Mouse (Mus musculus) MEL (cell line): ENCODE data around the gene Pou2af1. TPM values are rescaled to one million over a fixed set of nuclear protein-coding genes. Genes with fewer than 3 reads are reported as not detected.

ENCODE experiments used
- DNase-seq: peaks from one replicate; pipeline ENCODE4 v3.0.0; 2011; ENCODE audit warnings: low read depth, low spot score
- H3K27ac ChIP-seq: 2 replicates; pipeline ENCODE4 v1.5.1; 2012; ENCODE audit warnings: low read depth, mild to moderate bottlenecking, control low read depth, low read length, moderate library complexity; ENCODE audit not compliant: control insufficient read depth
- H3K27me3 ChIP-seq, 2 experiments: fragments of 150-350 bp in 1 of 2; sonication (generic) in 1 of 2; 2 replicates each; pipeline ENCODE4 v1.6.1; 2012; ENCODE audit warnings: low read length in 2 of 2, mild to moderate bottlenecking in 2 of 2, improper control_type of control experiment in 1 of 2, moderate library complexity in 1 of 2; ENCODE audit not compliant: insufficient read depth in 2 of 2, control insufficient read depth in 1 of 2
- H3K36me3 ChIP-seq, 2 experiments: 2 replicates each; pipeline ENCODE4 v1.6.1; 2012 to 2014; ENCODE audit warnings: low read length in 2 of 2, improper control_type of control experiment in 1 of 2, inconsistent platforms in 1 of 2, mild to moderate bottlenecking in 1 of 2; ENCODE audit not compliant: insufficient read depth in 2 of 2, control insufficient read depth in 1 of 2
- H3K4me1 ChIP-seq, 2 experiments: fragments of 150-350 bp in 1 of 2; sonication (generic) in 1 of 2; 2 replicates each; pipeline ENCODE4 v1.6.1; 2012; ENCODE audit warnings: low read length in 2 of 2, improper control_type of control experiment in 1 of 2, mild to moderate bottlenecking in 1 of 2; ENCODE audit not compliant: insufficient read depth in 2 of 2, control insufficient read depth in 1 of 2
- H3K4me3 ChIP-seq, 2 experiments: fragments of 150-350 bp in 1 of 2; sonication (generic) in 1 of 2; 2 replicates each; pipeline ENCODE4 v1.5.1; 2012; ENCODE audit warnings: low read depth in 2 of 2, low read length in 2 of 2, mild to moderate bottlenecking in 2 of 2, moderate library complexity in 2 of 2, control low read depth in 1 of 2, improper control_type of control experiment in 1 of 2; ENCODE audit not compliant: control insufficient read depth in 1 of 2, insufficient read depth in 1 of 2
- H3K79me2 ChIP-seq: 2 replicates; pipeline ENCODE4 v1.6.1; 2012; ENCODE audit warnings: mild to moderate bottlenecking, low read length, moderate library complexity; ENCODE audit not compliant: control insufficient read depth, poor library complexity, insufficient read depth
- H3K9ac ChIP-seq: 2 replicates; pipeline ENCODE4 v1.6.1; 2012; ENCODE audit warnings: low read depth, mild to moderate bottlenecking, control low read depth, low read length, moderate library complexity; ENCODE audit not compliant: control insufficient read depth, poor library complexity, severe bottlenecking
- H3K9me3 ChIP-seq: fragments of 150-350 bp; sonication (generic); replicated peaks from 2 replicates; pipeline ENCODE4 v1.6.1; 2012; ENCODE audit warnings: mild to moderate bottlenecking, low read length, improper control_type of control experiment, moderate library complexity; ENCODE audit not compliant: insufficient read depth
- BHLHE40 ChIP-seq: IDR thresholded peaks from 2 replicates; pipeline ENCODE4 v1.6.1; 2012; ENCODE audit warnings: low read depth, mild to moderate bottlenecking, inconsistent platforms, low read length, improper control_type of control experiment, borderline replicate concordance
- CHD1 ChIP-seq: IDR thresholded peaks from 2 replicates; pipeline ENCODE4 v1.6.1; 2012; ENCODE audit warnings: low read depth, mild to moderate bottlenecking, inconsistent platforms, low read length, improper control_type of control experiment
- CTCF ChIP-seq, 3 experiments: IDR thresholded peaks in 2 of 3; conservative IDR thresholded peaks in 1 of 3; 2 replicates each; pipeline ENCODE4 v1.5.1; 2011 to 2012; ENCODE audit warnings: low read length in 3 of 3, low read depth in 2 of 3, mild to moderate bottlenecking in 2 of 3, improper control_type of control experiment in 1 of 3, inconsistent platforms in 1 of 3, mixed read lengths in 1 of 3, moderate library complexity in 1 of 3; ENCODE audit not compliant: control insufficient read depth in 1 of 3, insufficient read depth in 1 of 3, poor library complexity in 1 of 3, severe bottlenecking in 1 of 3
- E2F4 ChIP-seq: IDR thresholded peaks from 2 replicates; pipeline ENCODE4 v1.6.1; 2011; ENCODE audit warnings: low read depth, low read length, improper control_type of control experiment, borderline replicate concordance
- EP300 ChIP-seq, 2 experiments: IDR thresholded peaks; 2 replicates each; pipeline ENCODE4 v1.6.1; 2011; ENCODE audit warnings: improper control_type of control experiment in 2 of 2, low read length in 2 of 2, low read depth in 1 of 2, mild to moderate bottlenecking in 1 of 2
- ETS1 ChIP-seq: IDR thresholded peaks from 2 replicates; pipeline ENCODE4 v1.6.1; 2012; ENCODE audit warnings: low read depth, mild to moderate bottlenecking, inconsistent platforms, low read length, improper control_type of control experiment, moderate library complexity
- HCFC1 ChIP-seq: IDR thresholded peaks from 2 replicates; pipeline ENCODE4 v1.6.1; 2012; ENCODE audit warnings: low read depth, mild to moderate bottlenecking, inconsistent platforms, low read length, improper control_type of control experiment, moderate library complexity
- KAT2A ChIP-seq: conservative IDR thresholded peaks from 2 replicates; pipeline ENCODE4 v1.6.1; 2012; ENCODE audit warnings: low read depth, low read length, improper control_type of control experiment, inconsistent platforms
- MAFK ChIP-seq: IDR thresholded peaks from 2 replicates; pipeline ENCODE4 v1.6.1; 2011; ENCODE audit warnings: low read depth, mild to moderate bottlenecking, low read length, improper control_type of control experiment, borderline replicate concordance
- MAX ChIP-seq: IDR thresholded peaks from 2 replicates; pipeline ENCODE4 v1.6.1; 2011; ENCODE audit warnings: low read length, improper control_type of control experiment
- MYB ChIP-seq: IDR thresholded peaks from 2 replicates; pipeline ENCODE4 v1.6.1; 2011; ENCODE audit warnings: mild to moderate bottlenecking, low read depth, low read length, improper control_type of control experiment
- MYC ChIP-seq: IDR thresholded peaks from 2 replicates; pipeline ENCODE4 v1.6.1; 2011; ENCODE audit warnings: low read depth, mild to moderate bottlenecking, low read length, improper control_type of control experiment, moderate library complexity
- NRF1 ChIP-seq: IDR thresholded peaks from 2 replicates; pipeline ENCODE4 v1.6.1; 2014; ENCODE audit warnings: low read depth, mild to moderate bottlenecking, inconsistent platforms, low read length, improper control_type of control experiment, moderate library complexity; ENCODE audit not compliant: poor library complexity, insufficient read depth, severe bottlenecking
- SMC3 ChIP-seq: IDR thresholded peaks from 2 replicates; pipeline ENCODE4 v1.6.1; 2011; ENCODE audit warnings: low read depth, low read length, improper control_type of control experiment
- TBP ChIP-seq: IDR thresholded peaks from 2 replicates; pipeline ENCODE4 v1.8.0; 2011; ENCODE audit warnings: low read depth, low read length, improper control_type of control experiment
- USF1 ChIP-seq: IDR thresholded peaks from 2 replicates; pipeline ENCODE4 v1.6.1; 2014; ENCODE audit warnings: low read depth, mild to moderate bottlenecking, inconsistent platforms, low read length, improper control_type of control experiment, moderate library complexity
- ZC3H11A ChIP-seq: IDR thresholded peaks from 2 replicates; pipeline ENCODE4 v1.6.1; 2012; ENCODE audit warnings: low read depth, mild to moderate bottlenecking, inconsistent platforms, low read length, improper control_type of control experiment
- polyA plus RNA-seq, 2 experiments: library from polyadenylated mRNA; stranded (reverse) in 1 of 2; unstranded in 1 of 2; fragments of >175 nt in 1 of 2; fragments of >200 nt in 1 of 2; gene quantifications; 2 replicates each; pipeline versions ENCODE4 v1.2.1 to v1.2.4; 2012; ENCODE audit warnings: low replicate concordance in 2 of 2, low read depth in 1 of 2; ENCODE audit not compliant: insufficient read length in 2 of 2, insufficient read depth in 1 of 2, missing spikeins in 1 of 2
- total RNA-seq: library from RNA; depleted of rRNA; stranded (reverse); fragments of 300-350 nt; gene quantifications from 2 replicates; pipeline ENCODE4 v1.2.3, GENCODE M21; 2012; rRNA removed

Pou2af1 gene
- total RNA-seq (not detected in 2 replicates), polyA plus RNA-seq (not detected)

DNA sequence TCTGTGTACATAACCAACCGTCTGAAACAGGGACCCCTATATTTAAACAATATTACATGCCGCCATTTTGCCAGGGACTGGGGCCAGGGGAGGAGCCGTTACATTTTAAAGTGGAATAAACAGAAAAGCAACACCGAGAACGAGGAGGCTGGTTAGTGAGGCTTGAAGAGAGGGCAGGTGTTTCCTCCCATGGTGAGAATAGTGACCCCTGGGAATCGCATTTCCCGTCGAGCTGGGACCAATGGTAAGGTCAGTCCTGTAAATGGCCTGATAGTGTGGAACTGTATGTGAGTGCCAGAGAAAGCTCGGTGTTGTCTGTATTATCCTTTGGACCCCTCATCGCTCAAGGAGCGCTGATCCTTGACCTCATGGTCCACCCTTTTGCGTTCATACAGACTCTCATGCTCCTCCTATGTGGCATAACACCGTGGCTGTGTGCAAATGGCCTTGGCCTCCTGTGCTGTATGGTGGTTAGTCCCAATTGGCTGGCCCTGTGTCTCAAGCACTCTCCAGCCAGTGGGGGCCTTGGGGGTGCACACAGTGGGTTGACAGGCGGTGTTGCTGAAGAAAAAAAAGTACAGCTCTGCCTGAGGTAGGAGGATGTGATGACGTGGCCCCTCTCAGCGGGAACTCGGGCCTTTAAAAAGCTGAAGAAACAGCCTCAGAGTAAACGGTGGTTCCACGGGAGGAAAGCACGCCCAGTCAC lies at the start of gene Pou2af1:
Gene Pou2af1 (plus strand): TSS at position 686 of the 706 bp plus-strand sequence.
- no peaks in the 10 kb centered on the region for H3K9me3 ChIP-seq
- H3K4me1 ChIP-seq: peaks cover 0 to 4% of the 10 kb centered on the region in 2 experiments; a peak in 2 of 4 replicates
- H3K36me3 ChIP-seq: no peaks in the 10 kb centered on the region
- no peaks in the 10 kb centered on the region for H3K79me2 ChIP-seq
- TF ChIP-seq TBP (no peak), MAFK (no peak), HCFC1 (no peak), E2F4 (no peak), MYB (no peak), SMC3 (no peak), EP300 (IDR thresholded peaks at IDR 0.05; ENCODE audit: low read depth in 1 of 2, low read length in 2 of 2) (no peak), MAX (no peak), MYC (no peak), NRF1 (no peak), USF1 (no peak), CTCF (IDR thresholded peaks at IDR 0.05 in 2 of 3, conservative IDR thresholded peaks at IDR 0.05 in 1 of 3; ENCODE audit: control insufficient read depth in 1 of 3, insufficient read depth in 1 of 3, low read depth in 2 of 3, low read length in 3 of 3, poor library complexity in 1 of 3, severe bottlenecking in 1 of 3) (no peak)
- H3K4me3 ChIP-seq: no peak within 1 kb of the TSS
- no peak within 1 kb of the TSS for H3K27ac ChIP-seq
- peaks cover 3 to 6% of the 10 kb centered on the region in 2 experiments for H3K27me3 ChIP-seq
- H3K9ac ChIP-seq: no peak within 1 kb of the TSS
- DNase-seq: no peak

DNA sequence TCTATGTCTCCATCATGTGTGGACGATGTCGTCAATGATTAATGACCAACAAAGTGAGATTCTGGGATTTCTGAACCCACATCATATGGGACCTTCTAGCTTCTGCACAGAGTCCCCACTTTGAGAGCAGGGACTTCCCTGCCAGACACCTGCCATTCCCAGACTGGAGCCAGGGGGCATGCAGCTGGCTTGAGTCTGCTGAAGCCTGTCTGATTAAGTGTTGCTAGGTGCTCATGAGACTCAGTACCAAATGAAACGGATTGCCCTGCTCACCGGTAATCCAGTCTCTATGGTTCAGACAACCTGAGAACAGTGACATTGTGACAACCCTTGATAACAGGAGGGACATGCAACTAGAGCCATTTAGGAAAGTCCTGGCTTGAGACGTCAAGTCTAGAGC lies 49.5 kb upstream of the Pou2af1 start:
- Histone ChIP-seq H3K36me3 (no peaks in the 10 kb centered on the region), H3K27ac (no peak overlapping the region), H3K9ac (no peak overlapping the region)
- no peak for TF ChIP-seq ETS1
- TF ChIP-seq CHD1: no peak
- TF ChIP-seq KAT2A: no peak
- TF ChIP-seq BHLHE40: no peak
- TF ChIP-seq ZC3H11A: no peak
- TF ChIP-seq, all 39 proteins: peak for 0
- H3K4me3 ChIP-seq: no peak overlapping the region
- H3K27me3 ChIP-seq: peaks cover 9 to 16% of the 10 kb centered on the region in 2 experiments
- no peak for DNase-seq
- H3K79me2 ChIP-seq: no peaks in the 10 kb centered on the region
- H3K4me1 ChIP-seq: no peaks in the 10 kb centered on the region
- no peaks in the 10 kb centered on the region for H3K9me3 ChIP-seq
